Mouse (Mus musculus): ENCODE measurements at regions not wholly inside any gene's neighbourhood (a gene's known extent, or its start where the extent isn't known, plus 50 kb on each side); places are given as distances from the start of the nearest gene placed in this dataset.

- Histone ChIP-seq H3K9me3 (ENCODE audit: low read length) (no peaks in the 10 kb centered on the region), H3K4me3 (ENCODE audit: low read depth, low read length) (no peak overlapping the region), H3K36me3 (ENCODE audit: insufficient read depth, low read length) (no peaks in the 10 kb centered on the region), H3K9ac (replicated peaks; ENCODE audit: low read depth) (no peak overlapping the region), H3K27me3 (replicated peaks; ENCODE audit: insufficient read depth, low read length) (no peaks in the 10 kb centered on the region), H3K4me1 (ENCODE audit: insufficient read depth, low read depth, low read length) (no peaks in the 10 kb centered on the region), H3K27ac (ENCODE audit: low read length) (no peak overlapping the region), H3K4me2 (replicated peaks; ENCODE audit: low read depth, low read length) (no peak overlapping the region)
- no peak for ATAC-seq
- DNase-seq (ENCODE audit: low spot score), result no peak
- TF ChIP-seq CTCF (IDR thresholded peaks at IDR 0.05) (no peak), EP300 (IDR thresholded peaks at IDR 0.05) (no peak)
- 94% methylated on average over 6 of the region's 6 CpGs for WGBS
Observed at GRCm38 (mm10) chr4:58646821-58647220, 93.1 kb upstream of the Lpar1 start.

DNA sequence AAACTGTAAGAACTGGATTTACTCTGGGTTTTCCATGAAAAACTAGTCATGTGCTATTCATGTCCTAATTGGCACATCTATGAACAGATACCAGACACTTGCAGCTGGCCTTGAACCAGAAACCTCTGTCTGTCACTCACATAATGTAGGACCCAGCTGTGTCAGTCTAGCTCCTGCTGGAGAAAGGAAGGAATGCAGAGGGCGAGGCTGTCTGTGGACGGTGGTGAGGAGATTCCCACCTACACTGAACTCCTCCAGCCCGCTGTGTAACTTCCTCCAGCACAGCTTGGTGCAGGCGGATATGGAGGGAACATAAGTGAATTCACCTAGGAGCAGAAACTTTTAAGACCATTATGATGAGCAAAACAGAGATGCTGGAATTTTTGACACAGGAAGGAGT lies 89.7 kb upstream of the Lpar1 start:
- peak; percentile 51 for DNase-seq (ENCODE audit: low spot score)
- Histone ChIP-seq H3K27me3 (replicated peaks; ENCODE audit: insufficient read depth, low read length) (no peaks in the 10 kb centered on the region), H3K9ac (replicated peaks; ENCODE audit: low read depth) (no peak overlapping the region), H3K36me3 (ENCODE audit: insufficient read depth, low read length) (no peaks in the 10 kb centered on the region), H3K27ac (ENCODE audit: low read length) (no peak overlapping the region), H3K4me1 (ENCODE audit: insufficient read depth, low read depth, low read length) (no peaks in the 10 kb centered on the region), H3K4me3 (ENCODE audit: low read depth, low read length) (no peak overlapping the region), H3K4me2 (replicated peaks; ENCODE audit: low read depth, low read length) (no peak overlapping the region), H3K9me3 (ENCODE audit: low read length) (no peaks in the 10 kb centered on the region)
- peak; percentile 27; the same call in 1 of the 2 replicates for TF ChIP-seq CTCF (IDR thresholded peaks at IDR 0.05)
- TF ChIP-seq EP300 (IDR thresholded peaks at IDR 0.05), result no peak
- 21% methylated on average over 4 of the region's 4 CpGs for WGBS
- ATAC-seq, result peak; percentile 40

- Histone ChIP-seq H3K9ac (replicated peaks; ENCODE audit: low read depth) (no peak overlapping the region), H3K4me1 (ENCODE audit: insufficient read depth, low read depth, low read length) (no peaks in the 10 kb centered on the region), H3K27me3 (replicated peaks; ENCODE audit: insufficient read depth, low read length) (no peaks in the 10 kb centered on the region), H3K9me3 (ENCODE audit: low read length) (no peaks in the 10 kb centered on the region), H3K4me3 (ENCODE audit: low read depth, low read length) (no peak overlapping the region), H3K4me2 (replicated peaks; ENCODE audit: low read depth, low read length) (no peak overlapping the region), H3K36me3 (ENCODE audit: insufficient read depth, low read length) (no peaks in the 10 kb centered on the region), H3K27ac (ENCODE audit: low read length) (no peak overlapping the region)
- DNase-seq (ENCODE audit: low spot score), result no peak
- no peak for ATAC-seq
- 85% methylated on average over 10 of the region's 10 CpGs for WGBS
- TF ChIP-seq EP300 (IDR thresholded peaks at IDR 0.05) (no peak), CTCF (IDR thresholded peaks at IDR 0.05) (no peak)
Observed at GRCm38 (mm10) chr4:58642236-58642635, 88.5 kb upstream of the Lpar1 start.

GRCm38 (mm10) chr4:58632696-58633095 lies 79.0 kb upstream of the Lpar1 start:
- no peaks in the 10 kb centered on the region for H3K9me3 ChIP-seq (ENCODE audit: low read length)
- DNase-seq (ENCODE audit: low spot score) (no peak), ATAC-seq (no peak)
- no peaks in the 10 kb centered on the region for H3K27me3 ChIP-seq (replicated peaks; ENCODE audit: insufficient read depth, low read length)
- H3K27ac ChIP-seq (ENCODE audit: low read length), result no peak overlapping the region
- WGBS, result 85% methylated on average over 1 of the region's 1 CpGs
- H3K4me2 ChIP-seq (replicated peaks; ENCODE audit: low read depth, low read length), result no peak overlapping the region
- no peak overlapping the region for H3K9ac ChIP-seq (replicated peaks; ENCODE audit: low read depth)
- H3K36me3 ChIP-seq (ENCODE audit: insufficient read depth, low read length), result no peaks in the 10 kb centered on the region
- TF ChIP-seq EP300 (IDR thresholded peaks at IDR 0.05) (no peak), CTCF (IDR thresholded peaks at IDR 0.05) (no peak)
- H3K4me1 ChIP-seq (ENCODE audit: insufficient read depth, low read depth, low read length), result no peaks in the 10 kb centered on the region
- no peak overlapping the region for H3K4me3 ChIP-seq (ENCODE audit: low read depth, low read length)

GRCm38 (mm10) chr4:58631415-58631814 lies 77.7 kb upstream of the Lpar1 start:
- 68% methylated on average over 4 of the region's 4 CpGs for WGBS
- Histone ChIP-seq H3K4me1 (ENCODE audit: insufficient read depth, low read depth, low read length) (no peaks in the 10 kb centered on the region), H3K36me3 (ENCODE audit: insufficient read depth, low read length) (no peaks in the 10 kb centered on the region), H3K27ac (ENCODE audit: low read length) (no peak overlapping the region), H3K9me3 (ENCODE audit: low read length) (no peaks in the 10 kb centered on the region), H3K27me3 (replicated peaks; ENCODE audit: insufficient read depth, low read length) (no peaks in the 10 kb centered on the region), H3K4me2 (replicated peaks; ENCODE audit: low read depth, low read length) (no peak overlapping the region), H3K4me3 (ENCODE audit: low read depth, low read length) (no peak overlapping the region), H3K9ac (replicated peaks; ENCODE audit: low read depth) (no peak overlapping the region)
- peak; percentile 57 for ATAC-seq
- peak; percentile 57 for DNase-seq (ENCODE audit: low spot score)
- TF ChIP-seq EP300 (IDR thresholded peaks at IDR 0.05) (no peak), CTCF (IDR thresholded peaks at IDR 0.05) (no peak)

DNA sequence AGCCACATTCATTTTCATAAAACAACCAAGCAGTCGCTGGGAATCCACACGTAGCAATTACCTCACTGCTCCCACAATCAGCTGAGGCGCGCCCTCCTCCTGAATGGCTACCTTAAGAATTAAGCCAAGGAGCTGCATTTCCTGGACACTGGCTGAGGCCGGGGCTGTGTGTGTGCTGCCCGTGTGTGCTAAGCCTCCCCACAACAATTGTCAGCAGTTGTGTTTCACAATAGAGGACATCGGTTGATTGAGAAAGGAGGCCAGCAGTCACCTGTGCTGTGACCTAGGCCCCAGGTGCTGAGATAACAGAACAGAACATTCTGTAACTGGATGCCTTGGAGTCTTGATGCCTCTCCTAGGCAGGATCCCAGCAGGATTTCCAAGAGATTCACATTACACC lies 73.3 kb upstream of the Lpar1 start:
- ATAC-seq, result no peak
- Histone ChIP-seq H3K27ac (ENCODE audit: low read length) (no peak overlapping the region), H3K36me3 (ENCODE audit: insufficient read depth, low read length) (no peaks in the 10 kb centered on the region), H3K27me3 (replicated peaks; ENCODE audit: insufficient read depth, low read length) (no peaks in the 10 kb centered on the region), H3K9ac (replicated peaks; ENCODE audit: low read depth) (no peak overlapping the region), H3K4me2 (replicated peaks; ENCODE audit: low read depth, low read length) (no peak overlapping the region), H3K4me1 (ENCODE audit: insufficient read depth, low read depth, low read length) (no peaks in the 10 kb centered on the region), H3K4me3 (ENCODE audit: low read depth, low read length) (no peak overlapping the region), H3K9me3 (ENCODE audit: low read length) (no peaks in the 10 kb centered on the region)
- DNase-seq (ENCODE audit: low spot score), result no peak
- TF ChIP-seq CTCF (IDR thresholded peaks at IDR 0.05) (no peak), EP300 (IDR thresholded peaks at IDR 0.05) (no peak)
- WGBS, result 56% methylated on average over 7 of the region's 7 CpGs

- DNase-seq (ENCODE audit: low spot score) (no peak), ATAC-seq (no peak)
- Histone ChIP-seq H3K27ac (ENCODE audit: low read length) (no peak overlapping the region), H3K36me3 (ENCODE audit: insufficient read depth, low read length) (no peaks in the 10 kb centered on the region), H3K27me3 (replicated peaks; ENCODE audit: insufficient read depth, low read length) (no peaks in the 10 kb centered on the region), H3K9ac (replicated peaks; ENCODE audit: low read depth) (no peak overlapping the region), H3K4me3 (ENCODE audit: low read depth, low read length) (no peak overlapping the region), H3K4me1 (ENCODE audit: insufficient read depth, low read depth, low read length) (no peaks in the 10 kb centered on the region), H3K4me2 (replicated peaks; ENCODE audit: low read depth, low read length) (no peak overlapping the region), H3K9me3 (ENCODE audit: low read length) (no peaks in the 10 kb centered on the region)
- TF ChIP-seq CTCF (IDR thresholded peaks at IDR 0.05) (peak; percentile 29; the same call in 1 of the 2 replicates), EP300 (IDR thresholded peaks at IDR 0.05) (no peak)
- WGBS, result 75% methylated on average over 3 of the region's 3 CpGs
Observed at GRCm38 (mm10) chr4:58624059-58624458, 70.4 kb upstream of the Lpar1 start.

Data from lung, postnatal 0 days (tissue).